Mouse (Mus musculus) heart, adult 2 months (tissue): ENCODE data around the gene Pfkfb4.

Experiments used
- CTCF ChIP-seq: fragments of 200-600 bp; IDR thresholded peaks from 2 replicates; pipeline ENCODE4 v1.8.1; 2022; ENCODE audit warnings: antibody characterized with exemption, mild to moderate bottlenecking, moderate library complexity
- EP300 ChIP-seq: fragments of 200-500 bp; IDR thresholded peaks from 2 replicates; pipeline ENCODE4 v1.6.1; 2011; ENCODE audit warnings: low read depth, low read length, control low read depth; ENCODE audit not compliant: insufficient read depth

GRCm38 (mm10) chr9:109057543-109057942, 66.0 kb downstream of the Pfkfb4 start:
- TF ChIP-seq CTCF: no peak
- TF ChIP-seq EP300: no peak
